Mouse (Mus musculus) stomach, postnatal 0 days (tissue): Measurements from ENCODE around the gene Ppp1ca.

Experiments
- CTCF ChIP-seq: IDR thresholded peaks from 2 replicates; pipeline ENCODE4 v1.5.1; 2016; ENCODE audit warnings: antibody characterized with exemption, low read depth, mild to moderate bottlenecking, moderate library complexity
- EP300 ChIP-seq: optimal IDR thresholded peaks from 2 replicates; pipeline ENCODE3; 2016; ENCODE audit warnings: antibody characterized with exemption

DNA sequence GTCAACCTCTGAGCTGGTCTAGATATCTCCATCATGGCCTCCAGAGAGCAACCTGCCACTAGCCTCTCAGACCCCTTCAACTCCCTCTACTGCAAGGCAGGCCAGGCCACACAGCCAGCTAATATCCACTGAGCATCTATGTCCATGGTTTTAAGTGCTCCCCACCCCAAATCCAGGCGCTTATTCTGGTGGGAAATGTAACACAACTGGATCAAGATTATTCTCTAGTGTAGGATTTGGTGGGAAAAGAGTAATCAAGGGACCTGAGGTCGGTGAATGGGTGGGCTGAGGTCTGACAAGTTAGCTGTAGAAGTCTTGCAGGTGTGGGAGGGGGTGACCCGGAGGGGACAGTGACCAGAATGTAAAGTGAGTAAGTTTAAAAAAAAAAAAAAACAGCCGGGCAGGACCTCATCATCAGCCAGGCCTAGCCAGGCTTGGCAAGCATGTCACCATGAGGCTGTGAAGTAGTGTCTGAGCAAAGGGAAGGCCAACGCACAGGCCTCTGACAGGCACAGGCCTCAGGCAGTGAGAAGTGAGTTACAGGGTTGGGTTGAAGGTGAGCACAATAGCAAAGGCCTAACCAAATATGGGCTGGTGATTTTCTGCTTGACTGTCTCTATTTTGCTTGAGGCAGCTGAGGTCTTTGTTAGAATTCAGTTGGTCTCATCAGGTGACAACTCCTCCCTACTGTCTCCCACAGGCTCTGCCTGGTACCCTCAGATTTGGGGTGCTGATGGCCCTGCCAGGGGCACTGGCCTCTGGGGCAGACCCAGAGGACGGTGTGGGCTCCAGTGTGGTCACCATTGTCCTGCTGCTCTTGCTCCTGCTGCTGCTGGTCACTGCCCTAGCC lies 36.4 kb upstream of the Ppp1ca start:
- TF ChIP-seq CTCF: no peak
- no peak for TF ChIP-seq EP300
